Mouse (Mus musculus): ENCODE measurements around the gene Pkd2l1.

DNA sequence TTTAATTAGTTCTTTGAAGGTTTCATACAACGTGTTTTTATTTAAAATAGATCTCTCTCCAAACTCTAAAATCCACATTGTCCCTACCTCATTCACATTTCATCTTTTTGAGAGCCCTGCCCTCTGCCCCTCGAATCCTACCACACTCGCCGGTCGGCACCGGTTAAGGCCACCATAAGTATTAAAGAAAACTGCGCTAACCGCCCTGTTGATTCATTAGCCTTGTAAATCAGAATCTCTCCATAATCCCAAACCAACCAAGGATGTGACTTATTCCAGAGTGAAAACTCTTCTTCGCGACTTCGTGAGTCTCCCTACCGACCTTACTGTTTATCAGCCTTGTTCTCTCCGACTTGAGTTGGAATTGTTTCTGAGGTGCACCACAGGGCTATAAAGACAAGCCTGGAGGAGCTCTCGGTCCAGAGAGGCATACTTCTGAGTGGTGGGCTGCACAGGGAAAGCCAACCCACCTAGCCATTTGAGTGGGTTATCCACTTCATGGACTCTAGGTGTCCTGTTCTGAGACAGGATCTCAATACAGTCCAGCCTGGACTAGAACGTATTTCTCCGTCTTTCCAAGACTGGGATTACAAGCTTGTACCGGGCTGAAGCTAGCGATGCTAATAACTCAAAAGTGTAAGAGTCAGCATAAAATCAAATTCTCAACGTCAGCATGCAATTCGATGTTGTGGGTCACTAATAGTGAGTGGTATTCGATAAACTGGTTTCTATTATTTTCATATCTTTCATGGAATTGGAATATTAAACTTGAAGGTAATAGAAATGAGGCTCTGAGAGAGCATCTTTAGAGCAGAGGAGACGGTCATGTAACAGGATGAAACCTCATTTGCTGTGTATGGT, 84.4 kb downstream of the Pkd2l1 start:
- TF ChIP-seq CTCF (IDR thresholded peaks at IDR 0.05; ENCODE audit: borderline replicate concordance, insufficient read depth, low read length) (no peak), POLR2A (IDR thresholded peaks at IDR 0.05; ENCODE audit: low read depth, low read length) (no peak; the same call in 1 of the 2 replicates)
